Mouse (Mus musculus) left cerebral cortex, postnatal 14 days (tissue): Measurements from ENCODE around the gene Selenoo. TPM values are rescaled to one million over a fixed set of nuclear protein-coding genes. Genes with fewer than 3 reads are reported as not detected.

ENCODE experiments used
- DNase-seq, 2 experiments: peaks; one replicate each; pipeline ENCODE4 v3.0.0; 2021 to 2022; ENCODE audit warnings: low spot score in 2 of 2, mixed read lengths in 1 of 2
- intact Hi-C: fragments of 180-260 bp; cut with DNase I; formaldehyde crosslinking; loops from one replicate; pipeline ENCODE4 v1.15.1; 2025
- long read RNA-seq, 2 experiments: library from polyadenylated mRNA; stranded (forward); transcript quantifications; one replicate each; pipeline ENCODE4 v2.0.0; 2021
- total RNA-seq, 2 experiments: library from RNA; stranded (reverse); gene quantifications; 2 replicates each; pipeline ENCODE4 v1.2.3; 2021

Selenoo gene
- total RNA-seq = 10 to 100 TPM; 18.8 to 20.5 TPM
- long read RNA-seq, experiment 1, transcript Selenoo-201 (9 exons, 2,383 nt) = major isoform, 50 of 60 reads
- long read RNA-seq, experiment 1, partial matches to known transcripts = 3 of 60 reads
- long read RNA-seq, experiment 1, other reads (novel, unspliced or antisense) = 5 of 60 reads
- long read RNA-seq, experiment 2, transcript Selenoo-201 (9 exons, 2,383 nt) = major isoform, 39 of 57 reads
- long read RNA-seq, experiment 2, partial matches to known transcripts = 3 of 57 reads
- long read RNA-seq, experiment 2, other reads (novel, unspliced or antisense) = 13 of 57 reads

- DNase-seq = peak; percentile 79 to 90
- intact Hi-C loops = loop anchor here (5.0 to 10.0 kb wide), 2 partner anchors 156 to 264 kb away; no protein-coding TSS in a partner anchor
Measured at GRCm38 (mm10) chr15:89088607-89089247, at the start of gene Selenoo. Selenoo (plus strand) TSS chr15:89089084.

- intact Hi-C loops = no loop called here
- DNase-seq = no peak
Measured at GRCm38 (mm10) chr15:89044381-89044780, 44.5 kb upstream of the Selenoo start.

- intact Hi-C loops = no loop called here
- DNase-seq = no peak
Measured at GRCm38 (mm10) chr15:89046356-89046755, 42.5 kb upstream of the Selenoo start.

GRCm38 (mm10) chr15:89054666-89055065 lies 34.2 kb upstream of the Selenoo start:
- intact Hi-C loops = no loop called here
- no peak for DNase-seq

- no peak for DNase-seq
- intact Hi-C loops = no loop called here
Measured at GRCm38 (mm10) chr15:89058736-89059135, 30.1 kb upstream of the Selenoo start.

- DNase-seq = peak; percentile 37 to 55
- intact Hi-C loops = no loop called here
Measured at GRCm38 (mm10) chr15:89059161-89059931, 29.5 kb upstream of the Selenoo start, which contains the start of gene Panx2. Panx2 (plus strand) TSS chr15:89059734.

- intact Hi-C loops = loop anchor here (5.0 kb wide), 1 partner anchor 63 kb away; no protein-coding TSS in a partner anchor
- peak in 1 of 2 experiments; percentile 46 for DNase-seq
Measured at GRCm38 (mm10) chr15:89060032-89060681, 28.7 kb upstream of the Selenoo start.

GRCm38 (mm10) chr15:89060811-89061460 lies 27.9 kb upstream of the Selenoo start:
- intact Hi-C loops = loop anchor here (5.0 kb wide), 1 partner anchor 64 kb away; no protein-coding TSS in a partner anchor
- peak in 1 of 2 experiments; percentile 5 for DNase-seq

- DNase-seq = no peak
- intact Hi-C loops = loop anchor here (5.0 kb wide), 1 partner anchor 65 kb away; no protein-coding TSS in a partner anchor
Measured at GRCm38 (mm10) chr15:89061761-89062517, 26.9 kb upstream of the Selenoo start.

- intact Hi-C loops = loop anchor here (5.0 kb wide), 1 partner anchor 65 kb away; no protein-coding TSS in a partner anchor
Measured at GRCm38 (mm10) chr15:89062518-89062910, 26.4 kb upstream of the Selenoo start.

GRCm38 (mm10) chr15:89063001-89063400 lies 25.9 kb upstream of the Selenoo start:
- DNase-seq = no peak
- intact Hi-C loops = loop anchor here (5.0 kb wide), 1 partner anchor 66 kb away; no protein-coding TSS in a partner anchor

More at GRCm38 (mm10) chr15:89062518-89062910, 26.4 kb upstream of the Selenoo start:
- DNase-seq = no peak

GRCm38 (mm10) chr15:89063536-89063935 lies 25.3 kb upstream of the Selenoo start:
- peak; percentile 52 to 64 for DNase-seq
- intact Hi-C loops = loop anchor here (5.0 kb wide), 1 partner anchor 66 kb away; no protein-coding TSS in a partner anchor

- intact Hi-C loops = loop anchor here (5.0 kb wide), 1 partner anchor 68 kb away; no protein-coding TSS in a partner anchor
- DNase-seq = no peak
Measured at GRCm38 (mm10) chr15:89064891-89065290, 24.0 kb upstream of the Selenoo start.

GRCm38 (mm10) chr15:89067609-89068008 lies 21.3 kb upstream of the Selenoo start:
- intact Hi-C loops = no loop called here
- no peak for DNase-seq

GRCm38 (mm10) chr15:89068226-89068625 lies 20.7 kb upstream of the Selenoo start:
- DNase-seq = no peak

GRCm38 (mm10) chr15:89069336-89069840 lies 19.5 kb upstream of the Selenoo start:
- intact Hi-C loops = no loop called here
- no peak for DNase-seq

More at GRCm38 (mm10) chr15:89068226-89068625, 20.7 kb upstream of the Selenoo start:
- intact Hi-C loops = no loop called here

- DNase-seq = no peak
- intact Hi-C loops = no loop called here
Measured at GRCm38 (mm10) chr15:89070606-89071005, 18.3 kb upstream of the Selenoo start.
